In the genomic region with DNA sequence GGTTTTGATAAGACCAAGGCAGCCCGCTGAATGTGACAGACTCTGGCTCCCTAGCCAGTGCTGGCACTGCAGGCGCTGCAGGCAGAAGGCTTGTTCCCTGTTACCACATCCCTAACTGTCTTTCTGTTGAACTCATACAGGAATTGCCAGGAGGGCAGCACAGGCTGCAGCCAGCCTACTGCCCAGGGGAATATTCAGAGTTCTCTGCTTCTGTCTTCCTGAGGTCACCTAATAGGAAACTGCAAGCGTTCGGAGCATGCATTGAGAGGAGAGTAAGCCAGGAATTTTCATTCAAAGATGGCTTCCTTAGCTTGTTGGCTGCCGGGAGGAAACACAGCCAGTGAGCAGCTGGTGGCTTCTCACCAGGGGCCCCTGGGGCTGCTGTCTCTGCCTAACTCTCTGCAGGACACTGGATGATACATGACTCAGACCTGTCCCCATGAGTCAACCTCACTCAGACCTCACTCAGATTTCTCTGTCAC, we compare ENCODE assay signal across 8 mouse cellular contexts. TPM values are rescaled to one million over a fixed set of nuclear protein-coding genes. Genes with fewer than 3 reads are reported as not detected.
A peak's percentile ranks its signal among the peaks of the same experiment; 100 is the strongest.
DNase-seq lines count a peak whose midpoint lies in the region; ATAC-seq lines count a peak whose summit lies in the region.

No protein-coding gene starts in this region.

- no peak for DNase-seq in midbrain, embryonic 10.5 days (ENCODE audit: low spot score)
- peak; percentile 5 for DNase-seq in cerebellum, adult 8-10 months
- peak; percentile 40 for DNase-seq in naive thymus-derived CD4-positive, alpha-beta T cell, adult 2 months (ENCODE audit: low read depth)
- DNase-seq in kidney, postnatal 36 days: no peak
- DNase-seq in urinary bladder, postnatal 36 days (ENCODE audit: low spot score in 2 of 2): no peak

- H3K27ac ChIP-seq in midbrain, embryonic 13.5 days: no peak overlapping the region
- H3K27ac ChIP-seq in midbrain, embryonic 10.5 days (replicated peaks): no peak overlapping the region

- peak overlapping the region; percentile 82 for H3K4me3 ChIP-seq in erythroblast, embryonic 14.5 days (replicated peaks)
- no peak overlapping the region for H3K4me3 ChIP-seq in midbrain, embryonic 13.5 days (replicated peaks)
- no peak overlapping the region for H3K4me3 ChIP-seq in midbrain, embryonic 10.5 days

- no peak overlapping the region for H3K9ac ChIP-seq in midbrain, embryonic 13.5 days (replicated peaks)

- no peak for ATAC-seq in erythroblast, adult 5-6 weeks (replicated peaks; ENCODE audit: low FRiP score, poor library complexity, severe bottlenecking)
- ATAC-seq in midbrain, embryonic 13.5 days: 0 out of 2 replicates have a peak, but pooled peaks have one; percentile 34

- H3K9me3 ChIP-seq in erythroblast, embryonic 14.5 days (ENCODE audit: control insufficient read depth, low read length): no peaks in the 10 kb centered on the region
- H3K9me3 ChIP-seq in midbrain, embryonic 13.5 days: no peaks in the 10 kb centered on the region
- H3K9me3 ChIP-seq in midbrain, embryonic 10.5 days (replicated peaks): no peaks in the 10 kb centered on the region

- H3K36me3 ChIP-seq in erythroblast, embryonic 14.5 days (ENCODE audit: control insufficient read depth): peaks cover 39% of the 10 kb centered on the region
- H3K36me3 ChIP-seq in midbrain, embryonic 13.5 days: no peaks in the 10 kb centered on the region
- H3K36me3 ChIP-seq in midbrain, embryonic 10.5 days: no peaks in the 10 kb centered on the region

- H3K4me2 ChIP-seq in midbrain, embryonic 13.5 days (replicated peaks): no peak overlapping the region

- no peaks in the 10 kb centered on the region for H3K27me3 ChIP-seq in erythroblast, embryonic 14.5 days (ENCODE audit: control insufficient read depth)
- H3K27me3 ChIP-seq in midbrain, embryonic 13.5 days: no peaks in the 10 kb centered on the region
- H3K27me3 ChIP-seq in midbrain, embryonic 10.5 days (ENCODE audit: low read depth, poor library complexity, severe bottlenecking): peaks cover 5% of the 10 kb centered on the region

- 62% methylated on average over 5 of the region's 5 CpGs for WGBS in midbrain, embryonic 13.5 days
- WGBS in midbrain, embryonic 10.5 days: 59% methylated on average over 5 of the region's 5 CpGs

- peaks cover 81% of the 10 kb centered on the region for H3K4me1 ChIP-seq in erythroblast, embryonic 14.5 days (ENCODE audit: control insufficient read depth)
- H3K4me1 ChIP-seq in midbrain, embryonic 13.5 days (replicated peaks): peaks cover 17% of the 10 kb centered on the region
- H3K4me1 ChIP-seq in midbrain, embryonic 10.5 days: peaks cover 31% of the 10 kb centered on the region

RNA-seq across cellular contexts. Expression of a gene that starts 2.5 kb away (rescaled TPM):
- 4.3 and 4.6 TPM in 2 replicates for polyA plus RNA-seq in erythroblast, embryonic 14.5 days (2012)
- 112 and 155 TPM in 2 replicates for total RNA-seq in erythroblast, adult 5-6 weeks (2015; ENCODE audit: low replicate concordance)
- 117 and 121 TPM in 2 replicates for total RNA-seq in erythroblast, adult 5-6 weeks (2017; ENCODE audit: low replicate concordance)
- 0.52 and 1.1 TPM in 2 replicates for polyA plus RNA-seq in midbrain, embryonic 13.5 days (2015; fragmentation: Nextera tagmentation; extraction: Ambion mirVana)
- 0.98 and 1.0 TPM in 2 replicates for polyA plus RNA-seq in midbrain, embryonic 10.5 days (2016; fragmentation: Nextera tagmentation; extraction: Ambion mirVana)

Comparison
In these comparisons a context has a peak if more than half of its experiments do, and no peak if none do; other contexts are left out.
1. DNase-seq: peak in cerebellum, adult 8-10 months (single experiment) and naive thymus-derived CD4-positive, alpha-beta T cell, adult 2 months (single experiment); none in midbrain, embryonic 10.5 days (single experiment), kidney, postnatal 36 days (0 of 2) and urinary bladder, postnatal 36 days (0 of 2).